Mouse (Mus musculus) layer of hippocampus, postnatal 25 days (tissue): ENCODE results near the gene Mettl21a. TPM values are rescaled to one million over a fixed set of nuclear protein-coding genes. Genes with fewer than 3 reads are reported as not detected.
"Not testable (repeated sequence)": the region's sequence is repeated elsewhere in the genome, so short reads cannot be mapped to it uniquely, and the experiment has no call there.

Source experiments
- DNase-seq, 2 experiments: peaks; one replicate each; pipeline ENCODE4 v3.0.0; 2022; ENCODE audit warnings: mixed read lengths in 2 of 2, low spot score in 1 of 2; ENCODE audit errors: extremely low spot score in 1 of 2
- total RNA-seq, 2 experiments: library from RNA; stranded (reverse); gene quantifications; 2 replicates each; pipeline ENCODE4 v1.2.3; 2021

Mettl21a gene
- total RNA-seq: 10 to 100 TPM in 1 of 2 experiments, 1 to 10 TPM in 1; 9.4 to 10.4 TPM

- peak; percentile 84 to 86 for DNase-seq
Observed at GRCm38 (mm10) chr1:64616881-64617714, at the start of gene Mettl21a. Gene Mettl21a, minus strand, starts transcription at chr1:64617242.

DNA sequence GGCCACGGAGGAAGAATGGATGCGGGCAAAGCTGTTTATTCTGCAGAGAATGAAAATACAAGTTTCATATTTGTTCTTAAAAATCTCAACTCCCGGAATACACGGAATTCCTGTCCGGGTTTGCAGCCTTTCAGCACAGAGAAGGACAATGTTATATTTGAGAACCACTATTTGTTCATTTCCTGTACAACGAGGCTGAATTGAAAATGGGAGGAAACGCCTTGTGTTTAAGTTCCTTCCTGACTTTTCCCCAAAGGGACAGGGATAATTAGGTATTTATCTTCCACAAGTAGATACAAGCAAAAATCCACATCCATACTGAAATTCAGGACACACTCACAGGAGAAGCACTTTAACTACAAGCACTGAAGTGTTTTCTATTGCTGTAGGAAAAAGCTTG, 41.8 kb upstream of the Mettl21a start:
- no peak for DNase-seq

GRCm38 (mm10) chr1:64656423-64657129, 39.5 kb upstream of the Mettl21a start:
- DNase-seq: no peak

GRCm38 (mm10) chr1:64655415-64655814, 38.4 kb upstream of the Mettl21a start:
- no peak for DNase-seq

DNA sequence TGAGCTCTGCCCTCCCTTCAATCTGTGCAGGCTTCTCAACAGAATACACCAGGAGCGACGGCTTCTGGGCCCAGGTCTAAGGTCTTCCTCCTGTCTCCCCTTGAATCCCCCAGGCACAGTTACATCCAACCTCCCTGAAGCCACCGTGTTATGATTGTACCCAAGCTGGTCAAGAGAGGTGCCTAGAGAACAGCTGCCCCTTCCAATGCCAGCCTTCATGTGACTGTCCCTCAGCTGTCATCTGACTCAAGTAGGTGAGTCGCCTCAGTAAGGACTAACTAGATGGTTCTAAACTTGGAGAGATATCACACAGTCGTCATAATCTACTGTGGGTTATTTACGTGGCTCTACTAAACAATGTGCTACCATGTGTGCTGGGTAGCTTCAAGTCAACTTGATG, 36.7 kb upstream of the Mettl21a start:
- DNase-seq: no peak

DNA sequence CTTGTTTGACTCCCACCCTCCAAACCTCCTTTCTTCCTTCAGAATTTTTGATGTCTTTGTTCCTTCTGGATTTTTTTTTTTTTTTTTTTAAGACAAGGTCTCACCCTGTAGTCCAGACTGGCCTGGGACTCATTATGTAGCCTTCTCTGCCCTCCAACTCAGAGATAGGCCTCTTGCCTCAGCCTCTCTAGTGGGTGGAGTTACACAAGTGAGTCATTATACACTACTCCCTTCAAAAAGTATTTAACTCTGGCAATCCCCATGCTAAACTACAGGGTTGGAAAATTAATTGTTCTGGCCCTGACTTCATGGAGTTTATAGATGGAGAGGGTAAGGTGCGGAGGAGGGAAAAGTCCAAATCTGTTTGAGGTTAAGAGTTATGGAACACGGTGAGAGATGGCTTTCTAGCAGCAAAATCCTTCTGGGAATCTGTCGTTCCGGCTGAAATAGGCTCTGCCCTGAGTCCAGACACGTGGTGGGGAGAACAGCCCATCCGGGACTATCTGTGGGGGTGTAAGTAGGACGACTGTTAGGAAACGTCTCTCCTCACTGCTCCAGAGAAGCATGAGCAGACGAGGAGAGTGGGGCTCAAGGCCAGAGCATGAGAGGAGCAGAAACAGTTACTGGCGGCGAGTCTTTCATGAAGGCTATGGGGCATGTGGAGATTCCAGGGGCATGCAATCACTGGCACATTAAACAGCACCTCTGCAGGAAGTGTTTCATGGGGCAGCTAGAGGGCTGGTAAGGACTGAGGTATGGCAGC, 32.5 kb upstream of the Mettl21a start:
- DNase-seq: no peak

DNA sequence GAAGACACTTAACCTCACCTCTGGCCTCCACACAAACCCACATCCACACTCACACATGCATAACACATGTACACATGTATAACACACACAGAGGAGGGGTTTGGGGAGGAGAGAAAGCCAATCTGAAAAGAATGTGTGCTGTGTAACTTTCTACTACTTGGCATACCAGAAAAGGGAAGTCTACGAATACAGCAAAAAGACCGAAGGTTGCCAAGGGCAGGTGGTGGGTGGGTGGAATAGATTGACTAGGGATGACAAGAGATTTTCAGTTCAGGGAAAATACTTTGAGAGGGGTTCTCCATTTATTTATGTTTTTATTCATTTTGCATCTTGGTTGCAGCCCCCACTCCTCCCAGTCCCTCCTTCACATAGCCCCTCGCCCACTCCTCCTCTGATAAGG, 27.5 kb upstream of the Mettl21a start:
- no peak for DNase-seq

GRCm38 (mm10) chr1:64642541-64642940, 25.5 kb upstream of the Mettl21a start:
- not testable (repeated sequence) for DNase-seq

- no peak for DNase-seq
Observed at GRCm38 (mm10) chr1:64641069-64641468, 24.0 kb upstream of the Mettl21a start.

- DNase-seq: no peak
Observed at GRCm38 (mm10) chr1:64639279-64639678, 22.2 kb upstream of the Mettl21a start.

GRCm38 (mm10) chr1:64635624-64636023, 18.6 kb upstream of the Mettl21a start:
- no peak for DNase-seq

- DNase-seq: no peak
Observed at GRCm38 (mm10) chr1:64633237-64633636, 16.2 kb upstream of the Mettl21a start.

GRCm38 (mm10) chr1:64631526-64631925, 14.5 kb upstream of the Mettl21a start:
- DNase-seq: no peak

GRCm38 (mm10) chr1:64625214-64625613, 8.2 kb upstream of the Mettl21a start:
- no peak for DNase-seq

GRCm38 (mm10) chr1:64623558-64624435, 6.8 kb upstream of the Mettl21a start:
- no peak for DNase-seq

GRCm38 (mm10) chr1:64621116-64621515, 4.1 kb upstream of the Mettl21a start:
- DNase-seq: no peak

- DNase-seq: no peak
Observed at GRCm38 (mm10) chr1:64618226-64618625, 1.2 kb upstream of the Mettl21a start.

- peak; percentile 91 to 92 for DNase-seq
Observed at GRCm38 (mm10) chr1:64617715-64617984, 608 bp upstream of the Mettl21a start.

GRCm38 (mm10) chr1:64616531-64616880, 536 bp downstream of the Mettl21a start:
- DNase-seq: no peak

DNA sequence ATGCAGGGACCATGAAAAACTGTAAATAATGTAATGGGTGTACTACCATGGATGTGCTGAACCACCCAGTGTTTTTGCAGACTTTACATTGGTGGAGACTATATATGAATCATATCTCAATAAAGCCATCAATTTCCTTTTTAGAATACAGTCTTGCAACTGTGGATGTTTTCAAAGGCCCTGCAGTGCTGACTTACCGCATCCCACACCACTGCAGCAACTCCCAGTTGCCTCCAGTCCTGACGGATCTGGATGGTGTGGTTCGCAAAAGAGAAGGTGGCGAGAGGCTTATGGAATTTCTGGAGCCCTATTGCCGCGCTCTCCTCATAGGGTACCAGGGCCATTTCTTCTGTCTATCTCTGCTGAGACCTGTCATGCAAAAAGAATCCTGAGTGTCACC, 966 bp downstream of the Mettl21a start:
- DNase-seq: no peak
